Mouse (Mus musculus) erythroblast, embryonic 14.5 days (primary cell): Measurements from ENCODE around the gene Rbm20.

Experiments used
- GATA1 ChIP-seq: IDR thresholded peaks from 2 replicates; pipeline ENCODE4 v1.6.1; 2012; ENCODE audit warnings: low read length, inconsistent platforms, mixed read lengths
- TAL1 ChIP-seq: IDR thresholded peaks from 3 replicates; pipeline ENCODE4 v1.6.1; 2012; ENCODE audit warnings: low read length, inconsistent platforms, mixed read lengths

- TF ChIP-seq GATA1 (no peak), TAL1 (no peak)
Observed at GRCm38 (mm10) chr19:53679194-53679593, 2.1 kb downstream of the Rbm20 start.
